ENCODE assay signal across 25 mouse cellular contexts in genomic region chr19:6381238-6381637, GRCm38 (mm10).
"Had no signal": no experiment of that assay in that cellular context is flagged by ENCODE, and none has a peak within 500 bp of the region (broad histone marks: within the 10 kb centered on the region; RNA-seq: fewer than 3 reads in every experiment).

No protein-coding gene starts in this region.

- H3K4me3 ChIP-seq: heart, adult 2 months; heart, embryonic 13.5 days; heart, embryonic 15.5 days; hindbrain, embryonic 13.5 days; hindbrain, embryonic 15.5 days; kidney, embryonic 15.5 days; limb, embryonic 13.5 days; limb, embryonic 15.5 days; liver, embryonic 12.5 days had no signal

- DNase-seq: gastrocnemius, postnatal 10 days; gastrocnemius, postnatal 36 days; heart, adult 11 months; heart, adult 2 months; heart, postnatal 14 days; heart, postnatal 36 days; kidney, adult 11 months; kidney, adult 2 months; kidney, adult 9 months; kidney, postnatal 14 days; kidney, postnatal 36 days; layer of hippocampus, adult 9-11 months; layer of hippocampus, postnatal 36 days; left cerebral cortex, postnatal 4 days had no signal

- H3K27ac ChIP-seq: heart, adult 2 months; heart, embryonic 13.5 days; heart, embryonic 15.5 days; hindbrain, embryonic 13.5 days; hindbrain, embryonic 15.5 days; hindbrain, postnatal 0 days; kidney, postnatal 0 days; limb, embryonic 13.5 days; limb, embryonic 15.5 days; liver, embryonic 12.5 days; liver, embryonic 14.5 days had no signal
